Comparison of ENCODE assay signal across 8 mouse cellular contexts in the genomic region with DNA sequence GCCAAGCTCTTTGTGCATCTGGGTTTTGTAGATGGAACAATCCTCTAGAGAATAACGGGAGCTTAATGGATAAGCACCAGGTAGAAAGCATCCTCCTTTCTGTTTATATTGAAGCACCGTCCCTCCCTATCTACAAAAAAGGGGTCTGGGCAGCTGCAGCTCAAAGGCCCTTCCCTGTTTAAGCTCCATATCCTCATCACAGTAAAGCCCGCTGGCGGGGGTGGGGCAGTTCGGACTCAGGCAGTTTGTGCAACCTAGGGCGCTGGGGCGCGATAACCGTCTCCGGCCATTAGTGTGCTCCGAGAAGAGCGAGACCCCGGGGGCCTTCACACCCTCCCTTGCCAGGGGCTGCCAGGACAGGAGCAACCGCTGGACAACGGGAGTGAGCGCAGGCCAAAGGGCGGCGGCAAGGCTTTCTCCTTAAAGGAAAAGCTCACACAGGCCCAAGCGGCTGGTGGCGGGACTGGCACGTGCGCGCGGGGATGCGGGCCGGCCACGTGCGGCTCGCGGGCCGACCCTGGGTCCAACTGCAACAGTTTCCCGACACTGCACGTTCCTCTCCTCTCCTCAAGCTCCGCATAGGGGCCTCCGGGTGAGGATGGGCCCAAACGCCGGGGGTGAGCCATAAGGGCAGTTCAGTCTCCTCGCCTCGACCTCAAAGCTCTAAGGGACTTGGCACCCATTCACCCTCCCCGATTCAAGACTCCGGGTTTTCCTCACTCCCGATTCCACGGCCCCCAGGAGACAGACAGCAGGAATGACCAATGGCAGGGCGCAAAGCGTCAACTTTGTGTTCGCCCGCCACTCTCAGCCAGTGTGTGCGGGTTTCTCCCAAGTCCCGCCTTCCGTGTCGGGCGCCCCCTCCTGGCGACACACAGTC. TPM values are rescaled to one million over a fixed set of nuclear protein-coding genes. Genes with fewer than 3 reads are reported as not detected.
DNase-seq lines count a peak whose midpoint lies in the region; ATAC-seq lines count a peak whose summit lies in the region.

No protein-coding gene starts in this region.

- ATAC-seq in hindbrain, embryonic 16.5 days: peak; percentile 75

- H3K27me3 ChIP-seq in hindbrain, embryonic 16.5 days (replicated peaks; ENCODE audit: control insufficient read depth, insufficient read depth, low read length): no peaks in the 10 kb centered on the region

- 2% methylated on average over 36 of the region's 53 CpGs for WGBS in hindbrain, embryonic 16.5 days
- WGBS in macrophage (ENCODE audit: missing documents): 8% methylated on average over 53 of the region's 53 CpGs

- H3K27ac ChIP-seq in hindbrain, embryonic 16.5 days (ENCODE audit: low read depth, low read length): peak overlapping the region; percentile 97
- H3K27ac ChIP-seq in macrophage: peak overlapping the region; percentile 99

- H3K9me3 ChIP-seq in hindbrain, embryonic 16.5 days (ENCODE audit: control insufficient read depth, low read length): no peaks in the 10 kb centered on the region

- peak overlapping the region; percentile 91 for H3K4me2 ChIP-seq in hindbrain, embryonic 16.5 days (ENCODE audit: low read length)

- H3K9ac ChIP-seq in hindbrain, embryonic 16.5 days (ENCODE audit: low read depth, low read length): peak overlapping the region; percentile 72

- peaks cover 24% of the 10 kb centered on the region for H3K4me1 ChIP-seq in hindbrain, embryonic 16.5 days (ENCODE audit: control insufficient read depth, insufficient read depth, low read depth, low read length)

- H3K4me3 ChIP-seq in hindbrain, embryonic 16.5 days (ENCODE audit: low read length): peak overlapping the region; percentile 96
- H3K4me3 ChIP-seq in macrophage (ENCODE audit: inconsistent target): peak overlapping the region; percentile 51

- H3K79me2 ChIP-seq in macrophage (ENCODE audit: inconsistent target): peaks cover 29% of the 10 kb centered on the region

- H3K36me3 ChIP-seq in hindbrain, embryonic 16.5 days (ENCODE audit: control insufficient read depth, insufficient read depth, low read length): no peaks in the 10 kb centered on the region
- H3K36me3 ChIP-seq in macrophage (ENCODE audit: inconsistent target): no peaks in the 10 kb centered on the region

- DNase-seq in WW6 (ENCODE audit: low read depth, low spot score): peak; percentile 91
- peak; percentile 99 to 100 for DNase-seq in cerebellum, postnatal 4 days (ENCODE audit: low spot score in 2 of 2)
- DNase-seq in gastrocnemius, adult 18-20 months (ENCODE audit: low spot score): peak; percentile 100
- DNase-seq in left cerebral cortex, adult 18-20 months (ENCODE audit: low spot score in 2 of 2): peak; percentile 100
- peak; percentile 99 to 100 for DNase-seq in right cerebral cortex, adult 2 months (ENCODE audit: low spot score in 2 of 2)
- DNase-seq in urinary bladder, postnatal 14 days (ENCODE audit: low spot score): peak; percentile 100

RNA-seq across cellular contexts. Expression of a gene that starts 1.7 kb away (rescaled TPM):
- total RNA-seq in gastrocnemius, adult 18-20 months (2021): 10 to 100 TPM; 64.2 to 99.0 TPM
- polyA plus RNA-seq in hindbrain, embryonic 16.5 days (2015; fragmentation: Nextera tagmentation; extraction: Ambion mirVana): 1,165 and 1,204 TPM in 2 replicates
- 100 to 1,000 TPM; 356 to 357 TPM for total RNA-seq in left cerebral cortex, adult 18-20 months (2021)
- 100 to 1,000 TPM in 1 of 26 experiments, 10 to 100 TPM in 25; 14.8 to 195 (median 44.0) TPM for total RNA-seq in macrophage (2018; cell fraction: chromatin; rRNA removed)
- 100 to 1,000 TPM; 533 to 930 (median 702) TPM for total RNA-seq in macrophage (2018; cell fraction: cytosol; rRNA removed)
- total RNA-seq in macrophage (2018; cell fraction: nucleus; rRNA removed): 100 to 1,000 TPM; 100 to 475 (median 211) TPM
- 808 to 1,710 TPM (median 1,042 TPM) in 3 replicates for polyA plus RNA-seq in macrophage (2018)

RNA-seq across cellular contexts. Expression of a gene that starts 57.6 kb away (rescaled TPM):
- 10 to 100 TPM; 27.5 to 29.3 TPM for total RNA-seq in gastrocnemius, adult 18-20 months (2021)
- 103 and 113 TPM in 2 replicates for polyA plus RNA-seq in hindbrain, embryonic 16.5 days (2015; fragmentation: Nextera tagmentation; extraction: Ambion mirVana)
- 10 to 100 TPM; 50.6 to 51.6 TPM for total RNA-seq in left cerebral cortex, adult 18-20 months (2021)
- total RNA-seq in macrophage (2018; cell fraction: chromatin; rRNA removed): 10 to 100 TPM in 14 of 26 experiments, 1 to 10 TPM in 12; 2.7 to 19.5 (median 12.7) TPM
- total RNA-seq in macrophage (2018; cell fraction: cytosol; rRNA removed): 10 to 100 TPM; 20.8 to 44.6 (median 37.1) TPM
- 10 to 100 TPM in 19 of 26 experiments, 1 to 10 TPM in 7; 6.1 to 23.5 (median 14.7) TPM for total RNA-seq in macrophage (2018; cell fraction: nucleus; rRNA removed)
- 23.4 to 36.5 TPM (median 31.5 TPM) in 3 replicates for polyA plus RNA-seq in macrophage (2018)

RNA-seq across cellular contexts. Expression of a gene that starts 57.8 kb away (rescaled TPM):
- total RNA-seq in gastrocnemius, adult 18-20 months (2021): 10 to 100 TPM; 10.3 to 10.5 TPM
- polyA plus RNA-seq in hindbrain, embryonic 16.5 days (2015; fragmentation: Nextera tagmentation; extraction: Ambion mirVana): 57.1 and 62.5 TPM in 2 replicates
- total RNA-seq in left cerebral cortex, adult 18-20 months (2021): 10 to 100 TPM; 24.1 to 24.2 TPM
- total RNA-seq in macrophage (2018; cell fraction: chromatin; rRNA removed): 10 to 100 TPM in 15 of 26 experiments, 1 to 10 TPM in 11; 2.2 to 30.2 (median 12.3) TPM
- total RNA-seq in macrophage (2018; cell fraction: cytosol; rRNA removed): 10 to 100 TPM in 20 of 26 experiments, 1 to 10 TPM in 6; 6.6 to 13.9 (median 11.8) TPM
- 10 to 100 TPM in 16 of 26 experiments, 1 to 10 TPM in 10; 2.6 to 36.4 (median 11.5) TPM for total RNA-seq in macrophage (2018; cell fraction: nucleus; rRNA removed)
- polyA plus RNA-seq in macrophage (2018): 8.6 to 14.1 TPM (median 11.7 TPM) in 3 replicates

Comparison
In these comparisons a context has a peak if more than half of its experiments do, and no peak if none do; other contexts are left out.
1. Peak in every context shown above with its lines: DNase-seq, ATAC-seq, H3K4me3 ChIP-seq and H3K27ac ChIP-seq.